Mouse (Mus musculus) embryonic facial prominence, embryonic 12.5 days (tissue): ENCODE data around the gene Aoah. TPM values are rescaled to one million over a fixed set of nuclear protein-coding genes. Genes with fewer than 3 reads are reported as not detected.

ENCODE experiments used
- ATAC-seq: fragments of 200-750 bp; cut with Nextera tagmentation; 2 replicates; pipeline ENCODE4 v1.8.0; 2017; ENCODE audit not compliant: insufficient number of reproducible peaks, insufficient read depth, low FRiP score, low TSS enrichment
- H3K27ac ChIP-seq: fragments of 300-500 bp; sonication (generic); 2 replicates; pipeline ENCODE4 v1.5.1; 2016; ENCODE audit warnings: mild to moderate bottlenecking
- H3K27me3 ChIP-seq: fragments of 300-500 bp; sonication (generic); 2 replicates; pipeline ENCODE4 v1.6.1; 2016; ENCODE audit warnings: mild to moderate bottlenecking, moderate library complexity
- H3K36me3 ChIP-seq: fragments of 300-500 bp; sonication (generic); 2 replicates; pipeline ENCODE4 v1.6.1; 2016; ENCODE audit warnings: mild to moderate bottlenecking
- H3K4me1 ChIP-seq: fragments of 300-500 bp; sonication (generic); 2 replicates; pipeline ENCODE4 v1.6.1; 2016
- H3K4me2 ChIP-seq: fragments of 300-500 bp; sonication (generic); replicated peaks from 2 replicates; pipeline ENCODE4 v1.6.1; 2016; ENCODE audit warnings: mild to moderate bottlenecking, moderate library complexity
- H3K4me3 ChIP-seq: fragments of 300-500 bp; sonication (generic); 2 replicates; pipeline ENCODE4 v1.5.1; 2016; ENCODE audit warnings: mild to moderate bottlenecking
- H3K9ac ChIP-seq: fragments of 300-500 bp; sonication (generic); 2 replicates; pipeline ENCODE4 v1.6.1; 2016; ENCODE audit warnings: mild to moderate bottlenecking, moderate library complexity
- H3K9me3 ChIP-seq: fragments of 300-500 bp; sonication (generic); 2 replicates; pipeline ENCODE4 v1.6.1; 2016; ENCODE audit warnings: mild to moderate bottlenecking, moderate library complexity
- WGBS: fragments of 180-500 bp; shearing (Covaris S2); methylation state at CpG from one replicate; pipeline ENCODE4 v1.1.7; 2016; 5-methylcytosine and 5-hydroxymethylcytosine counted together
- polyA plus RNA-seq: library from polyadenylated mRNA; unstranded; fragments of >200 nt; fragmentation: Nextera tagmentation; extraction: Ambion mirVana; gene quantifications from 2 replicates; pipeline ENCODE4 v1.2.1, GENCODE M21; 2016

Gene Aoah
- polyA plus RNA-seq, 1 experiment from 2014 or later, result 0.70 TPM

DNA sequence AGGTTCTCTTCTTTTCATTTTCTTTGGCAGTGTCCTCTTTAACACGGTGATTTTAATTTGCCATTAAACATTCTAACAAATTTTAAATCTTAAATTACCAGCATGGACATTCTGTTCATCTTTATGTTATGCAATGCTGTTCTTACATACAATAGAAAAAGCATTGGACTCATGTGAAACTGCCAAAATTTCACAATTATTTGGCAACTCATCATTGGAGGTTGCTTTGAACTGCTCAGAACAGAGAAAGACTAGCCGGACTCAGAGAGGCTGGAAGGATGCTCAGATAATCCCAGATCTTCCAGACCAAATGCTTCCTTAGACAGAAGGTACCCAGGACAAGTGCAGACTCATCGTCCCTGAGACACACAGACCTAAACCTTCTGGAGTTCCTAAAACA is 126.5 kb downstream of the Aoah start:
- H3K27ac ChIP-seq, result no peak overlapping the region
- H3K9ac ChIP-seq, result no peak overlapping the region
- WGBS, result 87% methylated on average over 3 of the region's 3 CpGs
- H3K4me2 ChIP-seq, result no peak overlapping the region
- H3K27me3 ChIP-seq, result no peaks in the 10 kb centered on the region
- no peak for ATAC-seq
- H3K36me3 ChIP-seq, result no peaks in the 10 kb centered on the region
- H3K9me3 ChIP-seq, result no peaks in the 10 kb centered on the region
- H3K4me3 ChIP-seq, result no peak overlapping the region
- H3K4me1 ChIP-seq, result no peaks in the 10 kb centered on the region; the same call in 1 of the 2 replicates

DNA sequence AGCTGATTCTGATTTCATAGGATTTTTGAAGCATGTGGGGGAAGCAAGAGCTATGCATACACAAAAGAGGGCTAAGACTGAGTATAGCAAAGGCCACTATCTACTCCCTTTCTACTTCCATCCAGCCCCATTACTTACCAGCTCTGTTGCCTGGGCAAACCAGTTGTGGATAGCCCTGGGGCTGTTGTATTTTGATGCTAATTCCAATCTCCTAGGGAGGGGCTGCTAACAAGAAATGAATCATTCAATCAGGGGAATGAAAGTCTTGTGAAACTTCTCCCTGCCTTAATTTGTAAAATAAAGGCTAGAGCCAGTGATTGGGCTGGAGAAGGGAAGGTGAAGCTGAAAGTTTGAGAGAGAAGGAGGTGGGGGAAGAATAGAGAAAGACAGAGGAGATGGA is 142.1 kb downstream of the Aoah start:
- H3K27me3 ChIP-seq, result no peaks in the 10 kb centered on the region
- H3K4me3 ChIP-seq, result no peak overlapping the region

DNA sequence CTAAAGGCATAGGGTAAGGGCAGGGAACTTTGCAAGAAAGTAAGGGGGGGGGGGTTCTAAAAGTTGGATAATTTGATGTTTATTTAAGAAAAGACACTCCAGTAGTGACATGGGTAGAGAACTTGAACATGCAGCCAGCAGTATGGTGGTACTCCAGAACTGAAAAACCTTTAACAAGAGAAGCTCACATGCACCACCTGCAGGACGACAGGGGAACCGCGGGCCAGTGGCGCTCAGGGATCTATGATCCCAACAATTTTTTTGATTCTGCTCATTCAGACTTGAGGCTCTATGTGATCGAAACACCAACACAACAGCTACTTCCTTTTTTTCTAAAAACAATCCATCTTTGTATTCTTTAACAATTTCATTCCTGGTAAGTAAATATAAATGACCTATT is 143.5 kb downstream of the Aoah start:
- Histone ChIP-seq H3K27ac (no peak overlapping the region), H3K4me3 (no peak overlapping the region), H3K4me1 (no peaks in the 10 kb centered on the region), H3K9me3 (no peaks in the 10 kb centered on the region), H3K4me2 (no peak overlapping the region), H3K9ac (no peak overlapping the region), H3K36me3 (no peaks in the 10 kb centered on the region), H3K27me3 (no peaks in the 10 kb centered on the region)
- 28% methylated on average over 5 of the region's 5 CpGs for WGBS
- no peak for ATAC-seq

More for the DNA sequence above, 142.1 kb downstream of the Aoah start:
- H3K9me3 ChIP-seq, result no peaks in the 10 kb centered on the region
- H3K4me2 ChIP-seq, result no peak overlapping the region
- H3K4me1 ChIP-seq, result no peaks in the 10 kb centered on the region
- H3K36me3 ChIP-seq, result no peaks in the 10 kb centered on the region
- no peak overlapping the region for H3K9ac ChIP-seq
- no peak overlapping the region for H3K27ac ChIP-seq
- ATAC-seq, result no peak

DNA sequence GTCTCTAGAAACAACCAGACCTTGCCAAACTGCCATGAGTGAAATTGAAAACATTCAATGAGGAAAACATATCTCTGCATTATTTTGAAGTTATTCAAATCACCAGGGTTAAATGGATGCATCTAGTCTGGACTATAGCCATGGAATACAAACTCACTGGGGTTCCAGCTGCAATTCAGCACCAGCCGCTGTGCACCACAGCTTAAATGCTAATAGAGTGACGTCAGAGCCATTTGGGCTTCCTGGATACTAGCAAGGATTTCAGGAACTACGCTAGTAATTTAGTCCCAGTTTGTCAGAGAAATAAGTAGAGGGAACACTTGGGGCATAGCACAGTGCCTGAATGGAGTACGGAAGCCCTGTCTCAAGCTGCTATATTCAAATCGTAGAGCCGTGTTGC is 145.2 kb downstream of the Aoah start:
- H3K9me3 ChIP-seq, result no peaks in the 10 kb centered on the region
- H3K4me3 ChIP-seq, result no peak overlapping the region
- WGBS, result 77% methylated on average over 6 of the region's 6 CpGs
- no peak overlapping the region for H3K27ac ChIP-seq
- H3K4me1 ChIP-seq, result no peaks in the 10 kb centered on the region
- H3K4me2 ChIP-seq, result no peak overlapping the region
- ATAC-seq, result no peak
- no peak overlapping the region for H3K9ac ChIP-seq
- H3K27me3 ChIP-seq, result no peaks in the 10 kb centered on the region
- no peaks in the 10 kb centered on the region for H3K36me3 ChIP-seq

DNA sequence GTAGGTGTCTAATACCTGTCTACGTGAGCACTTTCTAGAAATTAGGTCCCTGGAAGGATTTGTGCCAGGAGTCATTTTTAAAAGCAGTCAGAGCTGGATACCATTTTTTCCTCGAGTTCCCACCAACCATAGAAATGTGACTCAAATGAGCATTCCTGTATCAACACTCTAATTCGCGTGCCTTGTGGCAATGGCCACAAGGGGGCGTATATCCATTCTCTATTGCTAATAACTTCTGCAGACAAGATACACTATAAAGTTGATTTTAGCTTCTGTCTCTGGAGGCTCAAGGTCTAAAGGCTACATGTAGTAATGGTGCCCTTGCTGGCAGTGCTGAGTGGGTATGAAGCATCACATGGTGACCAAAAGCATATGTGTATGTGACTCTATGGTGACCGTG is 146.5 kb downstream of the Aoah start:
- no peak overlapping the region for H3K9ac ChIP-seq
- no peak overlapping the region for H3K27ac ChIP-seq
- H3K36me3 ChIP-seq, result no peaks in the 10 kb centered on the region
- no peak for ATAC-seq
- H3K9me3 ChIP-seq, result no peaks in the 10 kb centered on the region
- WGBS, result 57% methylated on average over 6 of the region's 6 CpGs
- no peak overlapping the region for H3K4me2 ChIP-seq
- H3K4me3 ChIP-seq, result no peak overlapping the region
- no peaks in the 10 kb centered on the region for H3K27me3 ChIP-seq
- H3K4me1 ChIP-seq, result no peaks in the 10 kb centered on the region

DNA sequence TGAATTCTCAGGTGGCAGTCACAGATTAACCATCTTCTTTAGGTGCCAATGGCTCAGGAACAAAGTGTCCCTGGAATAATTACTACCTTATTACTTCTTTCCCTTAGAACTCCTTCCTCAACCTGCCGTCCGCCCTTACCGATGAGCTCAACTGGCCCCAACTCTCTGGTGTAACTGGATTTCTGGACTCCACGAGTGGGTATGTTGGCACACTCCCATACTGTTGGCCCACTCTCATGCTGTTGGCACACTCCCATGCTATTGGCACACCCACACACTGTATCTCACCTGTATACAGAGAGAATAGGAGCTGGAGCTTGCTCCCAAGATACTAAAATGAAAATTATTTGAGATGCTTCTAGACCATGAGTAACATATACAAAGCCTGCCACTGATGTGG is 147.8 kb downstream of the Aoah start:
- Histone ChIP-seq H3K27ac (no peak overlapping the region), H3K9ac (no peak overlapping the region), H3K36me3 (no peaks in the 10 kb centered on the region), H3K4me3 (no peak overlapping the region), H3K4me1 (no peaks in the 10 kb centered on the region), H3K9me3 (no peaks in the 10 kb centered on the region), H3K27me3 (no peaks in the 10 kb centered on the region), H3K4me2 (no peak overlapping the region)
- 94% methylated on average over 4 of the region's 4 CpGs for WGBS
- 0 out of 2 replicates have a peak, but pooled peaks have one; percentile 52 for ATAC-seq

DNA sequence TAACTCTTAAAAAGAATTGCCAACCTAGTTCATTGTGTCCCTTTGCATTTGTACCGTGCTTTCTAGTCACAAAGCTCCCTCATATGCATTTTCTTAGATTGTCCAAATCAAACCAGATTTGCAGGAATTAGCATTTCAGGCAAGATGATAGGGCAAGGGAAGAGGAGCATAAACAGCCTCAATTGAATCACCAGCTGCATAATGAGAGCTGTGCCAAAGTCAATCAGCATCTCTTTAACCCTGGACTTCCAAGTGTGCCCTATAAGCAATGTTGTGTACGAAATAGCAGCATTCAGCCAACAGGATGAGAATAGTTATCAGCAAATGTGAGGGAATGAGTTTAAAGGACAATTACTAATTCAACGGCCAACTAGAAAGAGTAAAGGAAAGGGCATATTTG is 169.2 kb downstream of the Aoah start:
- no peak overlapping the region for H3K4me3 ChIP-seq
- H3K9me3 ChIP-seq, result no peaks in the 10 kb centered on the region
- WGBS, result 79% methylated on average over 3 of the region's 3 CpGs
- H3K4me2 ChIP-seq, result no peak overlapping the region
- H3K27me3 ChIP-seq, result no peaks in the 10 kb centered on the region
- ATAC-seq, result no peak
- no peak overlapping the region for H3K9ac ChIP-seq
- no peaks in the 10 kb centered on the region for H3K36me3 ChIP-seq
- no peaks in the 10 kb centered on the region for H3K4me1 ChIP-seq
- H3K27ac ChIP-seq, result no peak overlapping the region

DNA sequence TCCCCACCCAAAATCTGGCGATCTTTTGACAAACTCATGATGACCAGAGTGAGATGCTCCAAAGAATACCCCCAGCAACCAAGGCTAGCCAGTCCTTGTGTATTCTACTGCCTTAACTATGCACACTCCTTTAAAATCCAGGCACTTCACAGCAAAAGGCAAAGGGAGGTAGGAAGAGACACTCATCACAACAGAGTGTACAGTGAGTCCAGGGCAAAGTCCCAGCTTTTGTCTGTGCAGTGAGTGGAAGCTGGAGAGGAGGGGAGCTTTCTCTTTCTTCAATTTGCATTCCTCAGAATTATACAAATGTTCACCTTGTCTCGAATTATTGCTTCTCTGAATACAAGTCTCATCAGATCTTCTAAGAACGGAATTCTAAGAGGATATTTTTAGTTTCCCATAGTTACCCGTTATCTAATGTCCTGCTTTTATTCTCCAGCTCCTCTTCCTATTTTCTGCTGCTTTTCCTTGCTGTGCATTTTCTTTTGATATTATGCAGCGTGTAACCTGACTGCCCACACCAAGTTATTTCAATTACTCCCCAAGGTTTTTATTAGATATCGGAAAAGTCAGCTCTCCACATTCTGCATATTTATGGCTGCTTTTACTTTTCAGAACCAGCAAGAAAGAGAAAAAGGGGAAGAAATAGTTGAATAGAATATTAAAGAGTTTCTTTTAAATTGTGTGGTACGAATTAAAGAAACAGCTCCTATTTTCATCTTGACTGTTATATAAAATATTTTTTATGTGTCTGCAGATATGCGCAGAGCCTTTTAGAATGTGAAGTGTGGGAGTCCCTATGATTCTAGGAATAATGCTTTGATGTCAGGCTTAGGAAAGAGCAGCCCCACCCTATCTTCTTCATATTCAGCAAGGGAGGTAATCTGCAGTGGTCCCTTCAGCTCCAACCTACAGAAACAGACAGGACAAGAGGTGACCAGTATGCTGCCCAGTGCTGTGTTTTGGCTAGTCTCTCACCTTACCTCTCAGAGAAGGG is 187.6 kb downstream of the Aoah start:
- Histone ChIP-seq H3K9me3 (no peaks in the 10 kb centered on the region), H3K4me1 (no peaks in the 10 kb centered on the region), H3K27me3 (no peaks in the 10 kb centered on the region), H3K4me2 (no peak overlapping the region), H3K36me3 (no peaks in the 10 kb centered on the region), H3K27ac (no peak overlapping the region), H3K9ac (no peak overlapping the region), H3K4me3 (no peak overlapping the region)
- no peak for ATAC-seq
- 86% methylated on average over 8 of the region's 8 CpGs for WGBS

DNA sequence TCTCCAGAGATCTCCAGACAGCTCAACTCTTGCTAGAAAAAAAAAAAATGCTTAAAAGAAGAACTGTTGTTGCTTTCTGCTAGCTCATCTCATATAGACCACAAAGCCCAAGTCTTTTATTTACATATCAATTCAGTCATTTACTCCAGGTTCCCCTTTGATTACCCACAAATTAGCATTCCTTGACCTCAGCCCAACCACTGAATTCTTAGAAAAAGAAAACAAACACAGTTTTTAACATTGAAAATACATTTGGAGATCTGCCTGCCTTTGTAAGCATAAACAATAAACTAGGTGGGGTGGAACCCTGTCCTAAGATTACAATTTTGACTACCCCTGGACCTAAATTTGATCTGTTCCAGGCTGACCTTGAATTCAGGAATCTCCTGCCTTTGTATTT is 191.6 kb downstream of the Aoah start:
- H3K27ac ChIP-seq, result no peak overlapping the region
- H3K4me3 ChIP-seq, result no peak overlapping the region
- no peak overlapping the region for H3K4me2 ChIP-seq
- H3K4me1 ChIP-seq, result no peaks in the 10 kb centered on the region
- H3K9ac ChIP-seq, result no peak overlapping the region
- H3K27me3 ChIP-seq, result no peaks in the 10 kb centered on the region
- no peaks in the 10 kb centered on the region for H3K36me3 ChIP-seq
- H3K9me3 ChIP-seq, result no peaks in the 10 kb centered on the region
- no peak for ATAC-seq

DNA sequence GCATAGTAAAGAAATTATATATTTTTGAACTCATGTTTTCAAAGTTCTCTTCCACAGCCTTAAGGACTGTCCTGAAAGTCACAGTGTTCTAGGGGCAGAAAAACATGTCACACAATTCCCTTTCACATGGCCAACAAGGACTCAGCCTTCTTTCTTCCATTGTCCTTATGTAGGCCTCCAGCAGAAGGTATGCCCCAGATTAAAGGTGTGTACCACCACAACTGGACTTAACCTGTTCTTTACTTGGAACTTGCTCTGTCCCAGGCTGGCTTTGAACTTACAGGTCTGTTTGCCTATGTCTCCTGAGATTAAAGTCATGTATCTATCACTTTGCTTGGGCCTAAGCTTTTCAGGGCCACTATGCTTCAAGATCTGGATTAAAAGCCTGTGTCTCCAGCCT is 192.0 kb downstream of the Aoah start:
- Histone ChIP-seq H3K4me3 (no peak overlapping the region), H3K9ac (no peak overlapping the region), H3K36me3 (no peaks in the 10 kb centered on the region), H3K27ac (no peak overlapping the region), H3K27me3 (no peaks in the 10 kb centered on the region), H3K4me2 (no peak overlapping the region), H3K9me3 (no peaks in the 10 kb centered on the region), H3K4me1 (no peaks in the 10 kb centered on the region)
- no peak for ATAC-seq

DNA sequence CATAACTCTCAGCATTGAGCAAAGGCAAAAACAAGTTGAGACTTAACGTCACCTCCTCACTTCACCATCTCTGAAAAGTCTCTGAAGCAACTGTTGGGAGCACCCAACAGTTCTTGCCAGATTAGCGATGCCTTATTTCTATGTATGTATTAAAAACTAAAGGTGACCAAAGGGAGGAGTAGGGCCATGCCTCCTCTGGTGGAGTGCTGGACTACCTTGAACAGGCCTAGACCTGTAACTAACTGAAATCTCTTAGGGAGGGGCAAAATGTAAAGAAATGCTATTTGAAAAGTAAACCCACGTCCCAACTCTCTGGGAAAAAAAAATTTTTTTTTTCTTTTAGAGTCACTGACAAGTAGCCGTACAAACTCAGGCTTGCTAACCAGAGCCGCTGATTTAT is 211.3 kb downstream of the Aoah start:
- no peaks in the 10 kb centered on the region for H3K27me3 ChIP-seq
- ATAC-seq, result no peak
- 86% methylated on average over 5 of the region's 5 CpGs for WGBS

DNA sequence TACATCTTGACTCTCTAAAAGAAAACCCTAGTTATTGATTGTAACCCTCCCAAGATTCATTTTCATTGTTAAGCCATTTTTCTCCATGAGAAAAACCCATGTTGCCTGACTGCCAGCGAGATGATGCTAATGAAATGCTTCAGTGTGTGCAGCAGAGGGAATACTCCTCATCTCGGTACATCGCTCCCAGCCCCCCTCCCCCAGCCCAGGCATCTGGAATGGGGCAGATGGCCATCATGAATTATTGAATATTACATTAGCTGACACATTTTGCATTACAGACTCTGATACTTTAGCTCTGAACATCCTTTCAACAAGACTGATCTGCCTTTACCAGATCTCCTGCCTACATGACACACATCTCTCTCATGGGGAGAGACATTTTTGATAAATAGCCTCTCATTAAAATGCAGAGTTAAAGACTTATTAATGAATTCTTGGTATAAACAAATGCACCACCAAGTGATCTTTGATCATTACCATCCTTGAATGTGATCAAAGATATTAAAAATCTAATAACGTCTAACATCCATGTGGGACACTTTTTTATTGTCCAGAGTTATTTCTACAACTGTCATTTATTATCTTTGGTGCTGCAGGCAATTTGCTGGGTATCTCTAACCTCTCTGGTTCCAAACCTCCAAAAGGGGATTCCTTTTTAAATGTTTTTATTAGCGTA is 211.9 kb downstream of the Aoah start:
- no peak for ATAC-seq
- Histone ChIP-seq H3K4me3 (no peak overlapping the region), H3K36me3 (no peaks in the 10 kb centered on the region), H3K27ac (no peak overlapping the region), H3K4me1 (no peaks in the 10 kb centered on the region), H3K9ac (no peak overlapping the region), H3K27me3 (no peaks in the 10 kb centered on the region), H3K4me2 (no peak overlapping the region), H3K9me3 (no peaks in the 10 kb centered on the region)
- WGBS, result 78% methylated on average over 5 of the region's 5 CpGs

More for the DNA sequence above, 211.3 kb downstream of the Aoah start:
- H3K36me3 ChIP-seq, result no peaks in the 10 kb centered on the region
- H3K4me1 ChIP-seq, result no peaks in the 10 kb centered on the region
- no peak overlapping the region for H3K4me3 ChIP-seq
- no peak overlapping the region for H3K4me2 ChIP-seq
- no peaks in the 10 kb centered on the region for H3K9me3 ChIP-seq
- no peak overlapping the region for H3K27ac ChIP-seq
- no peak overlapping the region for H3K9ac ChIP-seq
